Mouse (Mus musculus) megakaryocyte, embryonic 14.5 days (primary cell): ENCODE measurements at regions not wholly inside any gene's neighbourhood (a gene's known extent, or its start where the extent isn't known, plus 50 kb on each side); places are given as distances from the start of the nearest gene placed in this dataset.

Experiments used
- FLI1 ChIP-seq: IDR thresholded peaks from 2 replicates; pipeline ENCODE4 v1.6.1; 2012; ENCODE audit warnings: low read length, inconsistent platforms, mixed read lengths
- GATA1 ChIP-seq: IDR thresholded peaks from 3 replicates; pipeline ENCODE4 v1.6.1; 2012; ENCODE audit warnings: mixed read lengths, low read length, inconsistent platforms, borderline replicate concordance

DNA sequence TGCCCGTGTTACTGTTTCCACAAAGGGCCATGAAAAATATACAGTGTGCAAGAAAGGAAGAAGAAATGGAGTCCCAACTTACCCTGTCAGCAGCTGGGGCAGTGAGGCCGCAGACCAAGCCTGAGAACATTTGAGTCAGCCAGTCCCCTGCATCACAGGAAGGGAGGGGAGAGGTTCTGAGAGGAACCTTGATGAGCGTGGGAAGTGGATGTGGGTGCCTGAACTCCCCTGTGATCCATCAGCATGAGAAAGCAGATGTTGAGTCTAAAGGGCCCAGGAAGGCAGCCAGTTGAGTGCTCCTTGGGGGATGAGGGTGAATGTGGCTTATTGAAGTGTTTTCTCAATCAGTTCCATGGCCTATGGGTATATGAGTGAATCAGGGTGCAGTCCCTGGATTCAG, 122.8 kb downstream of the Fam43a start:
- TF ChIP-seq GATA1 (no peak), FLI1 (no peak)
